Mouse (Mus musculus): ENCODE results near the gene Hs6st1.

GRCm38 (mm10) chr1:36079679-36080078, 11.5 kb downstream of the Hs6st1 start:
- no peak for TF ChIP-seq CTCF (IDR thresholded peaks at IDR 0.05; ENCODE audit: insufficient read depth, low read length)
- TF ChIP-seq POLR2A (IDR thresholded peaks at IDR 0.05; ENCODE audit: borderline replicate concordance, extremely low read depth, low read depth, low read length) = no peak
